Mouse (Mus musculus) right cerebral cortex, adult 2 months (tissue): ENCODE results near the gene Suclg2.

Experiments used
- DNase-seq, 2 experiments: peaks; one replicate each; pipeline ENCODE4 v3.0.0; 2021 to 2022; ENCODE audit warnings: low spot score in 2 of 2

Suclg2 gene

DNA sequence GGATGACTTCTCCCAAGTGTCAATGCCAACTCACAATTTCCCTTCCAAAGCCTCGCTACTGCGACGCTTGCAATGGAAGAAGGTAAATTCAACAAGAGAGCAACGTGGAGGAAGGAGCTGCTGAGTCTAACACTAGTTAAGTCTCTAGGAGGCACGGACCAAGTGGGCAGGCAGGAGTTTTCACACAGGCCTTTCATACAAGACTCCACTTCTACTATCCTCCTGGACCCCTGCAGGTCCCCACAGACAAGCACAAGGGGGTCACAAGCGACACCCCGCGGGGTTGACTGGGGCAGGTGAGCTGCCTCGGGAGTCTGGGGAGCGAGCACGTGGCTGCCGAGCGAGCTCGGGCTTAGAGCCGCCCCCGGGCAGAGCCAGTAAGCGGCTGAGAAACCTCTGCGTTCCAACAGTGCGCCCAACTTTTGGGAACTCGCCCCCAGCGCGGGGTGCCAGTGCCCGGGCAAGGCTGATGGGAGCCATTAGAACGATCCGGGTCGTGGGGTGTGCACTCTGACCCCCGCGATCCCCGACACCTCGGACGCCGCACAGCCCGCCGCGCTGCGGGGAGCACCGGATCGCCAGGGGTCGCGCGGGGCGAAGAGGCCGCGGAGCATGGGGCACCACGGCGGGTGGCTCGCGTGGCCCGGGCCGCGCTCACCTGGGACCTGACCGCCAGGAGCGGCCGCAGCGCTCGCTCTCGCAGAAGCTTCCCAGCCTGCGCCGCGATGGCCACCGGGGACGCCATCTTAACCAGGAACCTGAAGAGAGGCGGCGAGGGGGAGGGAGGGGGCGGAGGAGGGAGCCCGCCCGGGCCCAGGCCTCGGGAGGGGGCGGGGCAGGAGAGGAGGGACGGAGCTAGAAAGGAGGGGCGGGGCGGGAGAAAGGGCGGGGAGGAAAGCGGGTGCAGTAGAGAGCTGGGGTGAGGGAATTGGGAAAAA is at the start of gene Suclg2:
Gene Suclg2, minus strand, starts transcription at position 770 of the 938 bp plus-strand sequence.
- peak; percentile 59 to 70 for DNase-seq

DNA sequence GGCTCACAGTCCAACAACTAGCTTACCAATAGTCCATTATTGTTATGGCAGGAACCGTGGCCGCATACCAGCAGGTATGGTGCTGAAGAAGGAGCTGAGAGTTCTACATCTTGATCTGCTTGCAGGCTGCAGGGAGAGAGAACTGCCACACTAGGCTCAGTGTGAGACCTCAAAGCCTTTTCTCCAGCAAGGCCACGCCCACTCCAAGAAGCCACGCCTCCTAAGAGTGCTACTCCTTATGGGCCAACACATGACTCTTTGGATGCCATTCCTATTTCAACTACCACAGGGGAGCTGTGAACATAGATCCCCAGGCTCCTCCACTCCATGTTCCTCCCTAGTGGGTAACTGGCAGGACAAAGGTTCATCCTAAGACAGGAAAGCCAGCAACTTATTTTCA is 48.0 kb upstream of the Suclg2 start:
- DNase-seq, result no peak

DNA sequence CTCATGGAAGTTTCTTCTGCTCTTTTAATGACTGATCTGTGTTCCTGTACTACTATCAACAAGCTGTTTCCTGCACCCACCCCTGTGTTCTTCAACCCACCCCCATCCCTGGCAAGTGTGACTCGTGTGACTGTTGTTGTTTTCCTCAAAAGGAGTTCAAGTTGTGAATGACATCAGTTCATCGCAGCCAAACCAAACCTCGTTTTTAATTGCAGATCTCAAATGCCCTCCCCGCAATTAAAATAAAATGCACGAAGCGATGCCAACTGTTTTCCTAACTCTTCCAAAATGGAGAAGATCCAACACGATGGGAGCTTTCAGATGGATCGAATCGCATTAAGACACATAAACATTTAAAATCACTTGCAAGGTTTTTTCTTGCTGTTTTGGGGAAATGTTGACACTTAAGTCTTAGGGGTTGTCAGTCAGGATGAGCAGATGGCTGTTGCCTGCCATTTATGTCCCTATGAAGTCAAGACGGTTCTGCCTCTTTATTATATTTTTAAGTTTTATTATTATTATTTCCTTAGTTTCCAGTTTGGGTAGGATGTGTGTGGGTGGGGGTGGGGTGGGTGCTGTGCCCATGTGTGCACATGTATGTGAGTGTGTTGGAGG is 41.1 kb upstream of the Suclg2 start:
- DNase-seq, result no peak

DNA sequence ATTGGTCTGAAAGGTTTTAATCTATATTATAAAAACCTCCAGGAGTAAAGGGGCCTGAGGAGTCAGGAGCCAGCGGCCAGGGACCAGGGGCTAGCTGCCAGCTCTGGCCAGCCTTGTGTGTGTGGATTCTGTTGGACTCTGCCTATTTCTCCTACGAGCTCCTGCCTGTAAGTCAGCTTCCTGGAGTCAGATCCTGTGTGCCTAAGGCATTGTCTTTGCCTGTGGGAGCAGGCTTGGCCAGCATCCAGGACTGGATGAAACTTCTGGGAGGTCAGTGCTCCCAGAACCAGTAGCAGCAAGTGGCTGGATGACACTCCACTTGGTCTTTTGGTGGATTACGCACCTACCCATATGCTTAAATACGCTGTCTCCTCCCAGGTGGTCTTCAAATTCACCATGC is 23.8 kb upstream of the Suclg2 start:
- no peak for DNase-seq

DNA sequence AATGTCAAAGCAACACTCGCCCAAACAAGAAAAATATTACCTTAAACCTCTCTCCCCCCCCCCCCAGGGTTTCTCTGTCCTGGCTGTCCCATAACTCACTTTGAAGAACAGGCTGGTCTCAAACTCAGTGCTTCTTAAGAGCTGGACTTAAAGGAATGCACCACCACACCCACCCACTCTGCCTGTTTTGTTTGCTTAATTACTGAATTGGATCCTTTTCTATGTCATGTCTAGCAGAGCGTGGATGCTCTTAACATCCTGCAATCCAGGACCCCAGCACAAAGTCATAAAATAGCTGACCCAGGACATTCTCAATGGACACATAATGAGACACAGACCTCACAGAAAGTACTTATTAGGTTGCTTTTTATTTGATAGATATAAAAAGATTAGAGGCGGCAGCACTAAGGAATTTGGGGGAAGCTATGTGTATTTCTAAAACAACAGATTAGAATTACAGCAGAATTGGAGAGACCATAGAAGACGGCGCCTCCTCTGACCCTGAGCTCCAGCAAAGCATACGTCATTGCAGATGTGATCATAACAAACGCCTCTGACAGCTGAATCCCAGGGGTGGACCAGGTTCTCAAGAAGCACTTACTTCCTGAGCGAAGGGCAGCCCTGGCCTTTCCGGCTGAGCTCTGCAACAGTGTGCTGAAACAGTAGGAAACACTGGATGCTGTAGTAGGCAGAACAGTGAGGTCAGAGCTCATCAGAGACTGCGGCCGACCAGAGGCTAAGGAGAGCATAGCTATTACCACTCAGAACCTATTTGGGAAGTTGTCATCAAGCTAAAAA is 13.2 kb upstream of the Suclg2 start:
- DNase-seq, result no peak

DNA sequence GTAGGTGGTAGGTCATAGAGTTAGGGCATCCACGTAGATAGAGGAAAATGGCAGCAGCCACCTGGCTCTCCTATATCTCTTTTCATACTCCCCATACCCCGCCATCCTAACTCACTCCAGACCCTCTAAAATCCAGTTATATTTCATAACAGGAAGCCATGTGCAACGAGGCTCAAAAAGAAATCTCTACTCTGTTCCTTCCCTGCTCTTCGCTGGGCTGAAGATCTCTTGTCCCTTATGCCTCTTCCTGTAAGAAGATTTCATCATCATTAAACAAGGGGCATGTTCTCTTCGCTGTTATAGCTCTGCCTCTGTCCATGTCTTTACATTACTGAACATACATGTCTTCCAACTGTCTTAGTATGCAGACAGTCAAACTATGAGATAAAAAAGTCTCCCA is 10.8 kb upstream of the Suclg2 start:
- DNase-seq, result no peak

DNA sequence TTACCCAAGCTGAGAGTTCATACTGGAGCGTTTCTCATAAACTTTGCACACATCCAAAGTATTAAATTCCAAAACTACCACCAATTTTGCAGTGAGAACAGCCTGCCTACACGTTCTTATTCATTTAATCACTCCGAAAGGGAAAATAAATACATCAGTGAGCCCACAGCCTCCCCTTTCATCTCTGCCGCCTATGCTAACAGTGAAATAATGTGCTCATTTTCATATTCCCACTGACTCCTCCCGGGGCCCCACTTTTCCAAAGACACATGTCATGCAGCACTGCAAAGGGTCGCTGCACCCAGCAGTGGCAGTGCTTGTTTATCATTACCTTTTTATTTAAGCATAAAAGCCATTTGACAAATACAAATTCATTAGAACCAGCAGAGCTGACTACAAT is 6.7 kb upstream of the Suclg2 start:
- DNase-seq, result no peak

DNA sequence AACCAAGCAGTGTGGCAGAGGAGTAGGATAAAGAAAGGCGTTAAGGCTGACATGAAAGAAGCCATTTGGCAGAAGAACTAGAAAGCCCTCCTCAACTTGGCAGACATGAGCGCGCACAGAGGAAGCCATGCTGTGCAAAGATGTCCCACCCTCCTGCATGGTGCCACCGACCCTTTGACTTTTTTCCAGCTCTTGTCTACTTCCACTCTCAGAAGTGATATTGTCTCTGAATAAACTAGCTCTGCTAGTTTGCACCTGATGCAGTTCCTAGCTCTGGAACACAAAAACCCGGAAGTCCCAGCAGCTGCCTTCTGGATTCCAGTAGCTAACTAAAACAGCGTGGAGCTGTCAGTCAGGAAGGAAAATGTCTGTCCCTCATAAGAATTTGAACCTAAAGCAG is 4.8 kb upstream of the Suclg2 start:
- no peak for DNase-seq

DNA sequence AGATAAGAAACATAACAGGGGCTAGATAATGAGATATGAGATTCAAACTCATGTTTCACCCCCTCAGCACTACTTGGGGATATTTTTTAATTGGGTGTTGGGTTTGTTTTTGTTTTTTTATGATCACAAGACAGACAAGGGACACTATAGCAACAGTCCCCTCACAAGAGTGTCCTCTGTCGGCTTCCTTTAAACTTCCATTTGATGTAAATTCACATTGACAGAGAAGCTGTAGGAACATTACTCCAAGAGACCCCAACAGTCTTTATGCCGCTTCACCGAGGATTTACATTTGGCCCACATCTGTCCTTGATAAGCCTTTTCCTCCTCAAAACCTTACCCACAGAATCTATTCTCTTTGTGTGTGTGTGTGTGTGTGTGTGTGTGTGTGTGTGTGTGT is 1.2 kb upstream of the Suclg2 start:
- no peak for DNase-seq

DNA sequence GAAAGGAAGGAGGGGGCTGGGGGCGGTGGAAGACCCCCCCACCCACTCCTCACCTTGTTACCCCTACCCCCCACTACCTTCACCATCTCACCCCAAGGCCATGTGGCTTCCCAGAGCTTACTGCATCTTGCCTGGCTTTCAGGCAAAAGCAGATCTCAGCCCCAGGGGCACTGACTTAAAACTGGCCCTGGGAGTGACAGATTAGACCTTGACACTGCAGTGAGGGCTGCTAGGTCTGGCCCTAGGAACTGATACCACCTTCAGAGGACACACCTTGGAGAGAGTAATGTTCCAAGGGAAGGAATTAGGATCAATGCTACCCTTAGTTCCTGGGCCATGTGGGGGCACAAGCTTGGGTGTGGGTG is 351 bp upstream of the Suclg2 start:
- no peak for DNase-seq

DNA sequence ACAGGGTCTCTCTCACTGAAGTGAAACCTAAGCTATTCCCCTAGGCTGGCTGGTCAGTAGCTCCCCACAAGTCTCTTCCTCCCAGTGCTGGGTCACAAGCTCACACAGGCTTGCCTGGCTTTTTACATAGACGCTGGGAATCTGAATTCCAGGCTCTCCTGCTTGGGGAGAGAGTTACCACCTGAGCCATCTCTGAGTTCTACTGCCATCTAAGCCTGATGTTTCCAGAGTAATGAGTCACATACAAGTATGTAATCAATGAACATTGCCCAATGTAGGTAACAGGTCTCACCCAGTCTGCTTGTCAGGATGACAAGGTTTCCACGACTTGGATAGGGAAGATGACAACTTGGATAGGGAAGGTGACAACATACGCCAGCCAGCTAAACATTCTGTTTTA is 1.5 kb downstream of the Suclg2 start:
- no peak for DNase-seq

DNA sequence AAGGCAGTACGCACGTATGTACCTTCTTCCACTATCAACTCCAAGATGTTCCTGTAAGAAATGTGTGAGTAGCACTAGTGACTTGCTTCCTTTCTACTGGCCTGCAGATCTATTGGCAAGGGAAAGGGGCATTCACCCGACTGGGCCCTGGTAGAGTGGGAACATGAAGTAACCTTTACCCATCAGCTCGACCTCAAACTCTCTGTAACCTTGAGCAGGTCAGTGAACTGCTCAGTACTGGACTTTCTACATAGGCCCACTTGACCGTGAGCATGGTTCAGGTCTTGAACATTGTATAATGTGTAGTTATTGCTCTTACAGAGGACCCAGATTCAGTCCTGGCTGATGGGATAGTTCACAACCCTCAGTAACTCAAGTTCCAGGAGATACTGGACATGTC is 2.1 kb downstream of the Suclg2 start:
- DNase-seq, result no peak

DNA sequence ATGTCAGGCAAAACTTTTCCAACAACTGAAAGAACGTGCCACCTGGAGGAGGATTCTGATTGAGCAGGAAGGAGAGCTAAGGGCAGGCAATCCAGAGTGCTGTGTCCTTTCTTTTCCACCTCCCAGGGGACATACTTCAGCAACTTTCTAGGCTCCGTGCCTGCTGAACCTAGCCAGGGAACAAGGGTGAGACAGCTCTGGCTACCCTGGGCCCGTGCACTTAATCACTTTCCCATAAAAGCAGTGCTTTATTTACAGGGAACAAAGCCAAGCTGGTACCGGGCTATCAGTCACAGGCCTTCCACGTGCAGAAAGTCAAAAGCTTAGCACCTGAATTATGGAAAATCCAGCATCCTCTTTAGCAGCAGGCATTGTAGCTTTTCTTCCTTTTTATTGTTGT is 5.4 kb downstream of the Suclg2 start:
- DNase-seq, result no peak

DNA sequence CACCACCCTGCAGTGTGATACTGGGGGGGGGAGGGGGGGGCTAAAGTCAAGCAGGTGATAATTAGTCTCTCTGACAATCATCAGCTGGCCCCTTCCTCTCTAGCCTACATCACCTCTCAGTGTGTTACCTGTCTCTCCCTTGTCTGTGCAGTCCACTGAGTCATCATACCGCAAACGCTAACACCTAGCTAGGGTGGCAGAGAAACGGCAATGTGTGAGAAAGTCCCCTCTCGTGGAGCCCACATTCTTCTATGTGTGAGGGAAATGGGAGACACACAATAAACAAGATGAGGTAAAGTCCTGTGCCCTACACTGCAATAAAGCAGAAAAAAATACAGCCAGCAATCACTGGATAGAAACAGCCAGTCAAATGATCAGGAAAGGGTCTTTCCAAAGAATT is 6.5 kb downstream of the Suclg2 start:
- no peak for DNase-seq

DNA sequence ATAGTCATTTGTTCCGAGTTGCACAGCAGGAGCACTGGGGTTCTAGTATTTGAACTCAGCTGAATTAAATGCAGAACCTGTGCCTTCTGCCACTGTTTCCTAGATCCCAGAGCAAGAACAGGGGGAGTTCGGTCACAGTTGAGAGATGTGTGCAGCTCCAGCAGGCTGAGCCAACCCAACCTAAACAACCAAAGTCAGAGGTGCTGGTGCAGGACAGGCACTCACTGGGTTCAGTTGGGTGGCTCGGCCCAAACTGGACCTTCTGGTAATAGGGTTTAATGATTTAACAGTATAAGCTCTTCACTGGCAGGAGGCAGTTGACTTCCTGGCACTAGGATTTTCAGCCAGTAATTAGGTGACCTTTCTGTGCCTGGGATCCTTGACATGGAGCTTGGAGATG is 6.9 kb downstream of the Suclg2 start:
- DNase-seq, result no peak

DNA sequence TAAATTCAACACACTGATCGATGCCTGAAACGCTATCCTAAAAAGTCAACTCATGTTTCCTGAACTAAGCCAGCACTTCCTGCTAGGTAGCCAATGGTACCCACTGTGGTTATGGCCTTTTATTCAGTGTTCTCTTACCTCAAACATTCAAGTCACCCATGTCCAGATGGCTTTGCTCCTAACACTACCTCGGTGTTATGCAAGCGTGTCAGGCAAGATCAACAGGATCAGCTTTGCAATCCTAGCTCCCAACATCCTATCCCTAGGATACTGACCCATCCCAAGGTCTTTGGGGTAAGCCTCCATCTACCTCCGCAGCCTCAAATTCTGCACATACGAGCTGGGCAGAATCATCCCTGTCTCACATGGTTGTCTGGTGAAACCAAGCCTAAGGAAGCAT is 7.7 kb downstream of the Suclg2 start:
- no peak for DNase-seq

DNA sequence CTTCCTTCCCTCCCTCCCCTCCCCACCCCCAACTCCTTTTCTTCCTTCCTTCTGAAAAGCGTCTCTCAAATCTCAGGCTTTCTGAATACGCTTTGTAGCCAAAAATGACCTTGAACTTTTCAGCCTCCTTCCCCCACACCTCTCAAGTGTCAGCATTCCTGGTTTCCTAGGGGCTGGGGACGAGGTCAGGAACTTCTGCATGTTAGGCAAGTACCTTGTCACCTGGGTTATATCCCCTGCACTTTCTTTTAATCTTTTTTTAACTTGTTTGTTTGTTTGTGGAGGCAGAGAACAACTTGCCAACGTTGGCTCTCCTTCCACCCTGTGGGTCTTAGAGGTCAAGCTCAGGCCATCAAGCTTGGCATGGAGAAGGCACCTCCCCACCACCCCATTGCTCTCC is 9.1 kb downstream of the Suclg2 start:
- DNase-seq, result no peak

DNA sequence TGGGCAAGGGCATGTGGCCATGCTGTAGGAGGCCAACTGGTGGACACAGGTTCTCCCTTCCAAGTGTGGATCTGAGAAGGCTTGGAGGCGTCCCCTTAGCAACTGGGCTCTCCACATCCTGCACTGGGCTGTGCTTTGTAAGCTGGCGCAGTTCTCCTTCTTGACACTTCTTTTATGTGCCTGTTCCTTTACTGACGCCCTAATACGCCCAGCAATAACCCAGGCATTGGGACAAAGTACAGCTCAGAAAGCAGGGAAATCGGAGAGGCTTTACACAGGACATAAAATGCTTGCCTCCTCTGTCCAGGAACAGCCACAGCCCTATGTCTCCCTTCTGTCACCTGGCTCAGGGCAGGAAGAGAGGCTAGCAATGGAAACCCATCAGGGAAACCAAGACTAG is 9.5 kb downstream of the Suclg2 start:
- DNase-seq, result no peak

DNA sequence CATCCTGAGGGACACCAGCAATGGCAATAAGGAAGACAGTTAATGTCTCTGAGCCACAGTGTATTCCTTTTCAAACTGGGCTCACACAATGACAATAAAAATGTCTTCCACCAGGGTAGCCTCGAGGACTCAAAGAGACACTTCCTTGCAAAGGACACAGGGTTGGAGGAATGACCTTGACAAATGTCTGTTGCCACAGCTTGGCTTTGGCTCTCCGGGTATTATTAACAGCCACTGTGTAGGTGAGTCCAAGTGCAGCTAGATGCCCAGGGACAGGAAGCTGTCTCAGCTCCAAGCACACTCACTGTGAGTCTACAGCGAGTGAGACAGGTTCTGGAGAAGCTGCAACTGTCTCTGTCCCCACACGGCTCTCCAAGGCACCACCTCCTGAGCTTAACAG is 14.0 kb downstream of the Suclg2 start:
- DNase-seq, result no peak

DNA sequence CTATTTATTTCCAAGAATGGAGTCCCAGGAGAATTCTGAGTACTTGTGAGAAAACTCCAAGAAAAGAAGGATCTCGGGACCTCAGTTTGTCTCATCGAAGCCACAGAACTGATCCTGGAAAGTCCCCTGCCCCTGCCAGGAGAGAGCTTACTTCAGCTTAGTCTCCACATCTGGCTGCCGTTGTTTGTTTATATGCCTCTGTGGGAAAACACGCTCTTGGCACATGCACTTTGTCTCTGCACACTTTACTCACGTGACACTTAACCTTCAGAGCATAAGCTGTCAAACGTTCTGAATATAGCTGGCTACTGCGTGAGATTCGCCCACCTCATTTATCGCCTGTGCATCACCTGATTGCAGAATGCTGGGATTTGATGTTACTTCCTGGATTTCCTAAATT is 16.4 kb downstream of the Suclg2 start:
- DNase-seq, result no peak

DNA sequence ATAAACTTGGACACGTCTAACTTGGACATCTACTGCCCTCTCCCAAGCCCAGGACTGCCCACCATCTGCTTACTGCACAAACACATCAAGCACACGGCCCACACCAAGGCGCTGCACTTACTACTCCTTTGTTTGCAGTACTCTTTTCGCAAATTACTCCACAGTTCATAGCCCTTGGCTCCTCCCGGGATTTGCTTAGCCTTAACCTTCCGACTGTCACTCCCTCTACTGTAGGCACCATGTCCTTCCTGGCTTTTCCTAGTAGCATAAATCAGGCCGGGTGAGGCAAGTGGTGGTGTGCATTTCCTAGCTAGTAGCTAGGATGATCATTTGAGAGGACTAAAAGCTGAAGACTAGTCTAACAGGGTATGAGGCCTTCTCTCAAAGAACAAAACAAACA is 16.8 kb downstream of the Suclg2 start:
- no peak for DNase-seq

DNA sequence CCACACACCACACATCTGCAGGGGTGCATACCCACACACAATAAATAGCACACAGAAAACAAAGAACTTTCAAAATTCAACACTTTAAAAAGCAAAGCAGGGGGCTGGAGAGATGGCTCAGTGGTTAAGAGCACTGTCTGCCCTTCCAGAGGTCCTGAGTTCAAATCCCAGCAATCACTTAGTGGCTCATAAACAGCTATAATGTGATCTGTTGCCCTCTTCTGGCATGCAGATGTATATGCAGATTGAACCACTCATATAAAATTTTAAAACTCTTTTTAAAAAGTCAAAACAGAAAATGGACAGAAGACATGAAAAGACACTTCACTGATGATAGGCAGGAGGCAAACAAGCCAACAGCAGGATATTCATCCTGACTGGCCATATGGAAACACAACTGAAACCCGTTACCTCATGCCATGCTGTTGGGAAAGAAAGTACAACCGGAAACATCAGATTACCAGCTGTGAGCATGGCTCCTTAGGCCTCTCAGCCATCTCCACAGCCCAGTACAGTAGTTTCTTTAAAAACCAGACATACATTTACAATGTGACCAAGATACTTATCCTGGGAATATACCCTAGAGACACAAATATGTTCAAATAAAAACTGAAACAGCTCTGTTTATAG is 17.5 kb downstream of the Suclg2 start:
- DNase-seq, result no peak
